Mouse (Mus musculus) ES-CJ7 (cell line): ENCODE data around the gene Cdc42bpa.
A peak's percentile ranks its signal among the peaks of the same experiment; 100 is the strongest.

Experiments used
- DNase-seq: peaks from one replicate; pipeline ENCODE4 v3.0.0; 2011; ENCODE audit warnings: low read depth, low spot score

The Cdc42bpa gene

DNA sequence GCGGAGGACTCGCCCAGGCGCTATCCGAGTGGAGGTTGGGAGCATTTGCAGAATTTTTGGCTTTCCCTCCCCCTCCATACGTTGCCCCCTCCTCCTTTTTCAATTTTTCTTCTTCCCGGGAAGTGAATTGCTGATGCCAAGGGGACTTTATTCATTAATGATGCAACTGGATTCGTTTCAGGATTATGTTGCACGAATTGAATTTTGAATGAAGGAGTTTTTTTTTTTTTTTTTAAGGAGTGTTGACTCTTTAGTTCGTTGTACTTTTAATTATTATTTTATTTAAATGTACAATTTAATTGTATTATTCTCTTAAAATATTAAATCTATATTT is 238 bp downstream of the Cdc42bpa start:
- DNase-seq: no peak

GRCm38 (mm10) chr1:179960882-179961698 is 818 bp downstream of the Cdc42bpa start:
- no peak for DNase-seq

DNA sequence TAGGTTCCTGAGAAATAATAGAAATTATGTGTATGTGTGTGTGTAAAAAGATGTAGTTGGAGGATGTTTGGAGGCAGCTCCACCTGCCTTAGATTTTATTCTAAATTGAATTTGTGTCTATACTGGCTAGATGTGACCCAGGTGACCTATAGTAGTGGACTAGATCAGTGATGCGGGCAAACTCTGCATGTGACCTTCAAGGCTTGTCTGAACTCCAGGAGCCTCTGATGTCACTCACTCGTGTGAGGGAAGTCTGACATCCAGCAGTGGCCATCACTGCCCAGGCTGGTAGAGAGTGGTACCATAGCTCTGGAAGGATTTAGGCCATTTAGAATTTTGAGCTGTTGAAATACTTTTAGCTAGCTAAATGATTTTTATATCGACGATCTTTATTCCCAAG is 1.5 kb downstream of the Cdc42bpa start:
- no peak for DNase-seq

GRCm38 (mm10) chr1:179969776-179970428 is 9.6 kb downstream of the Cdc42bpa start:
- DNase-seq: no peak

- DNase-seq: no peak
These were observed 14.7 kb downstream of the Cdc42bpa start for GRCm38 (mm10) chr1:179975021-179975420.

- DNase-seq: no peak
These were observed 15.5 kb downstream of the Cdc42bpa start for GRCm38 (mm10) chr1:179975645-179976275.

DNA sequence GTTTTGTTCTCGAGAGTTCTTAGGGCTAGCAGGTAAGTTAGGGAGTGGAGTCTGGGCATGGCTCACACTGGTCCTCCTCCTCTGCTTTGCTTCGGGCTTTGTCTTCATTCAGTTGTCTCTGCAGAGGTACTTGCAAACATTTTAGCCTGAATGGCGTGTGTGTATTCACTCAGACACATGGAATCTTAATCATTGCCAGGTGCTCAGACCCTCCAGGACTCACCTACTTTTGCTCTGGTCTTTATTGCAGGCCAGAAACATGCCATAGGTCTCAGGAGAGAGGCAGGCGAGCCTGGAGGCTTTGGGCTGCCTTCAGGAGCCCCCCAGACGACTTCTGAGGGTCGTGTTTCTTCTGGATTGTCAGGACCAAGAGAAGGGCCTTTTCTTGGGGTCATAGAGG is 17.2 kb downstream of the Cdc42bpa start:
- DNase-seq: no peak

DNA sequence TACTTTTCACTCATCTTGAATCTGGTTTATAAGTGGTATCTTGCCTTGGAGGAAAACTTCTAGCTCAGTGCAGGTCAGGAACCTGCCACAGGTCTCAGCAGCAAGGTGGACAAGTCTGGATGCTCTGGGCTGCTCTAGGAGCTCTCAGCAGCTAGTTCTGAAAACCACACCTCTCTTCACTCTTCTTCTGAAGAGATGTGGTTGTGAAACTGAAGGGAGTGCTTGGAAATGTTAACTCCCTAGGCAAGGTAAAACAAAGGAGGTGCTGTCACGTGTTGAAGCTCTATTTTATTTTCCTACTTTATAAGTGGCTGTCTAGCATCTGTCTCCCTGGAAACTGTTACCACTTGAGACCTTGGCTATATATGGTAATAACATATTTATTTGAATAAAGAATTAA is 18.5 kb downstream of the Cdc42bpa start:
- no peak for DNase-seq

DNA sequence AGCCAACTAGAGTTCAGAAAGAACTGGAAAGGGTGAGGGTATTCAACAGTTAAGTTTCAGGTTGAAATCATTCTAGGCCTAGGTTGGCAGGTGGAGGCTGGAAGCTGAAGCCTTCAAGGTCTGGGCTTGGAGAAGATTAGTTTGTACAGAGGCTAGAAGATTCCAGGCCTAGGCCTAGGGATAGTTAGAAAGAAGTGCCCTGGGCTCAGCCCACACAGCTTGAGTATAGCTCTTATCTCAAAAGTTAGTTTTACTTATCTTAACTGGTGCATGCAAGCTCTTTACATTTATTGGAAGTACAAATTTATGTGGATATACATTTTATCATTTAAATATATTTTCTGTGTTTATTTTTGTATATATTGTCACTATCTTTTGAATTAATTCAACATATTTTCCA is 21.4 kb downstream of the Cdc42bpa start:
- DNase-seq: no peak

- DNase-seq: no peak
These were observed 21.9 kb downstream of the Cdc42bpa start for GRCm38 (mm10) chr1:179982183-179982582.

DNA sequence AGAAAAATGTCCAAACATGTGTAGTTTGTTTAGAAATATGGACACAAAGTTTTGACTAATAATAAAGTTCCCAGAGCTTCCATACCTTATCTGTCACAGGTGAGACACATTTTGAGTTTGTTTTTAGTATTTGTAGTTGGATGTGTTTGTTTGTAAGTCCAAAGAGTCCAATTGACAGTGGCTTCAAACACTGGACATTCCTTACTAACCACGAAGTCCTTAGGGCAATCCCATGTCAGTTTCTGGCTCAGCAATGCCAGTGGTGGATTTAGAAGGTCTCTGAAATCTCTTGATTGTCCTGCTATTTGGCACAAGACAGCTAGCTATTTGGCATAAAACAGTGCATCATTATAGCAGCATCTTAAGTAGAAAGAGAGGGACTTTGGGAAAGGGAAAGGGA is 22.7 kb downstream of the Cdc42bpa start:
- DNase-seq: no peak

DNA sequence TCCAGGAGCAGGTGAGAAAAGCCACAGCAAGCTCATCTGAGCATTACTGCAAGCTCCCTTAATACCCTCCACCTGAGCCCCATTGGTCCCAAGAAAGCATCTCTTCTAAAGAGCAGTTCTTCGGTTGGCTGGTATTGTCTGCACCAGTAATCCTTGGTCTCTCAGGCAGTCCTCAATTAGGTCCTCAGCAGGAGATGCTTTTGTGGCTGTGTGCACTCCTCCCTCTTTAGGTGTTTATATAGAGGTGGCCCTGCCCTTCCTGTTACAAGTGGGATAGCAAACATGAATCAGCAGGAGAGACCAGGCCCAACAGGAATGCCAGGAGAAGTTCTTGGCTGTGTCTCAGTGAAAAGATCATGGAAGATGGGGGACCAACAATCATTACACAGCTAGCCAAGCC is 23.9 kb downstream of the Cdc42bpa start:
- DNase-seq: peak; percentile 54

DNA sequence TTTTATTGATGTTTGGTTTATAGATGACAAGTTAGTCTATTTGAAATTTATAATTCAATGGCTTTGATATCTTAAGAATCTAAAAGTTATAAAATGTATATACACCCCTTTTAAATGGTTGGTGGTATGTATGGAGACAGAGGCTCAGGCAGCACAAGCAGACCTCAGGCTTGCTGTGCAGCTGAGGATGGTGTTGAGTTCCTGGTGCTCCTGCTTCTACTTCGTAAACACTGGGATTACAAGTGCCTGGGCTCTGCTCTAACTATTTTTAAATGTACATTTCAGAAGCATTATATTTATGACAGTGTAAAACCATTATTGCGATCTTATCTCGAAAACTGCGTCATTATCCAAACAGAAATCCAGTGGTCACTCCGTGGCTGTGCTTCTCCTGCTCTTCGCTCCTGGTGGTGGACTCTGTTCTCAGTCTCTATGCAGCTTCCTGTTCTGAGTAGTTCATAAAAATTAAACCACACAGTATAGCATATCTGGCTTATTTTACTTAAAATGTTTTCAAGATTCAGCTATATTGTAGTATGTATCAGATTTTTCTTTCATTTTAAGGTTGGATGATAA is 31.5 kb downstream of the Cdc42bpa start:
- DNase-seq: no peak

DNA sequence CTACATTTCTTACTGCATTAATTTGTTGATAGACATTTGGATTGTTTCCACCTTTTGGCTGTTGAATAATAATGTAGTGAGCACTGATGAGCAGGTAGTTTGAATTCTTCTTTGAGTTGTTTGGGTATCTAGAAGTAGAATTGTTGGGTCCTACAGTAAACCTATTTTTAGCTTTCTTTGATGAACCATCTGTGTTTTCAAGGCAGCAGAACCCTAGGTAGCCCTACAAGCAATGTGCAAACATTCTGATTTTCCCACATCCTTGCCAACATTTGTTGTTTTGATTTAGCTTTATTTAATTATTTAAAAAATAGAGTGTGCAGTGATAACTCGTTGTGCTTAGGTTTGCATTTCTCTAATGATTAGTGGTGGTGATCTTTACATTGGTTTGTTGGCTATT is 32.0 kb downstream of the Cdc42bpa start:
- DNase-seq: no peak

GRCm38 (mm10) chr1:180008057-180008456 is 47.8 kb downstream of the Cdc42bpa start:
- peak; percentile 22 for DNase-seq

DNA sequence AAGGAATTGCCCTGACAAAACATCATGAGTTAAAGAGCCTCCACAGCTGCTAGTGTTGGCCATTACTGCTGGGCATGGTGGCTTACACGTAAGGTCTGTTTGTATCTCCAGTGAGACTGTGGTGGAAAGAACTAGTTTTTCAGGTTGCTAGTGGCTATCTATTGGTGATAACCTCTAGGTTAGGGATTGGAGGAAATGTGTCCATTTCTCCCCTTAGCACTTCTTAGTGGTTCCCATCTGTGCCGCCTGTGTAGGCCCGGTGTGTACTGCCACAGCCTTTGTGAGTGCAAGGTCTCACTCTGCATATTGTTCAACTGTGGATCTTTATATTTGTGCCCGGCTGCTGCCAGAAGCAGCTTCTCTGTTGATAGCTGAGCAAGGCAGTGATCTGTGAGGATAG is 53.2 kb downstream of the Cdc42bpa start:
- DNase-seq: no peak

DNA sequence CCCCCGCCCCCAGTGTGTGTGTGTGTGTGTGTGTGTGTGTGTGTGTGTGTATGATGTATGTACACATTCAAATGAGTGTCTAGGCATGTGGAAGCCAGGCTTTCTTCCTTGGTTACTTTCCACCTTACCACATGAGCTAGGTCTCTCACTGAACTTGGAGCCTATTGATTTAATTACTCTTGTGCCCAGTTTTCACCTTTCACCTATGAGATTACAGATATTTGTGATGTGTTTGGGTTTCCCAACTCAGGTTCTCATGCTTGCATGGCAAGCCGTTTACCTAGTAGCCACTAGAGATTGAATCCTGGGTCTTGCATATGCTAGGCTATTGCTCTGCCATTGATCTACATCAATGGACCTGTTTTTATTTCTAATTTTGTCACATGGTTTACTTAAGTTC is 57.9 kb downstream of the Cdc42bpa start:
- no peak for DNase-seq

DNA sequence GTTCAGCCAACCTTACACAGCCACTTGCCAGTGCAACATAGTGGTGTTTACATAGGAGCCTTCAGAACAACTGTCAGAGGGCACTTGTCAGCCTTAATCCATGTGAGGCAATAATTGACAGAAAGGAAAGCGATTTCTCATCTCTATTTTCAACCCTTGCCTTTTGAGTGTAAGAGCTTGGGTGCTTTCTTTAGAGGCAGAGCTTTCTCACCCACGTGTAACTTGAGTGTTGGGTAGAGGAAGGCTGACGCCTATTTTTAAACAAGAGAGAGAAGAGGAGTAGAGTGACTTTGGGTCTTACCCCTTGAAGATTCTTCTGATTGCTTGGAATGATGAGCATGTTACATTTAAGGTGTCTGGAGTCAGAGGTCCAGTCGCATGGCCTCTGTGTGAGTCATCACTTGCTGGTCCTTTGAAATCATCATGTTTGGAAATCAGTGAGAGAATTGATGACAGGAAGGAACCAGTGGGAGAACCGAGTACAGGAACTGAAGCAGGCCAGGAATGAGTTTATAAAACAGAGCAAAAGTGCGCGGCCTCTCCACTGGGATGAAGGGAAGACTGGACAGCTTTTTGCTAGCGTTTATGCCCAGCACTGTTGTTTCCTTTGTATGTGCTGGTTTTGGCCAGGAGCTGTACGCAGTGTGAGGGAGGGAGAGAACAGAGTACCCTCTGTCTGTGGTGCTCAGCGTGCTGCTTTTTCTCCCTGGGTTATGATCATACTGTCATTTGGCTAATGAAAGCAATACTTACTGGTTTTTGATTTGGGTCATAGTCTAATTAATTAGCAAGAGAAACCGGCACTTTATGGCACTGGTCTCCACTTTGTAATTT is 61.4 kb downstream of the Cdc42bpa start:
- no peak for DNase-seq

GRCm38 (mm10) chr1:180023512-180023911 is 63.2 kb downstream of the Cdc42bpa start:
- no peak for DNase-seq

DNA sequence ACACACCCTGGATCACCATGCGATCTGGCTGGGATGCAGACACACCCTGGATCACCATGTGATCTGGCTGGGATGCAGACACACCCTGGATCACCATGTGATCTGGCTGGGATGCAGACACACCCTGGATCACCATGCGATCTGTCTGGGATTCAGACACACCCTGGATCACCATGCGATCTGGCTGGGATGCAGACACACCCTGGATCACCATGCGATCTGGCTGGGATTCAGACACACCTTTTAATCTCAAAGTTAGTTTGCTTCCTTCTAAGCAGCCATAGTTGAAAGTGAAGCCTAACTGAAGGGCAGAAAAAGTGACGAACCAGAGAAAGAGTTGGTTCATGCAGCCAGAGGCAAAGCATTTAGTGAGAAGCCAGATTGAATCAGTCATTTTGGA is 69.6 kb downstream of the Cdc42bpa start:
- peak; percentile 83 for DNase-seq

DNA sequence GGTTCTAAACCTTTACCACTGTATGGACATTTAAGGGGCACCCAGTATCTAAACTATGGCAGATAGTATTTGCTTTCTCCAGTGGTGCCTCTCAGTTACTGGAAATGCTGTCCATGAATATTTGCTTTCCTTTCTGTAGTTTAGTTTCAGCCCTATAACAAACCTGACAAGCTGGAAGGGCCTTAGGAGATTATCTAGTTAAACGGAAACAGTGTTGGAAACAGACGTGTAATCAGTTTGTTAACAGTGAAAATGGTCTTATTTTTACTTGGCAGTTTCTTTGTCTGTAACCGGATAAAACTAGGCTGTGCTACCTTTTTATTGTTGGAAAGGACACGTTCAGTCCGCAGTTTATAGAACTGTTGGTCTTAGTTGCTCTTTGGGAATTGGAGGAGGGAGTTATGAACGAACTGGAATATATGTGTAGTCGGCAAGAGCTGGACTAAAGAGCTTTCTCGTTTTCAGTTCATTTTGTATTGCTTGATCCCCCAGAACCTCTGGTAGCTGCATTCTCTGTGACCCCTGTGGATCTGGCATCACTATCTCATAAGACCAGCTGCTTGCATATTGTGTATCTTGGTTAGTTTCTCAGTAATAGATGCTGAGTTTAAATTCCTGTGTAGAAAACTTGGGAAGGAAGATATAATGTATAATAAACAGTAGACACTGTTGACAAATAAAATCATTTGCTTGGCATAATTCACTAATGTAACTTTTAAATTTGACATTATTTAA is 70.5 kb downstream of the Cdc42bpa start:
- DNase-seq: no peak
